Mouse (Mus musculus): ENCODE measurements around the gene Mars. TPM values are rescaled to one million over a fixed set of nuclear protein-coding genes. Genes with fewer than 3 reads are reported as not detected.

Gene Mars
- total and polyA plus RNA-seq, 3 experiments: 36.6 to 47.7 (median 42.6) TPM

DNA sequence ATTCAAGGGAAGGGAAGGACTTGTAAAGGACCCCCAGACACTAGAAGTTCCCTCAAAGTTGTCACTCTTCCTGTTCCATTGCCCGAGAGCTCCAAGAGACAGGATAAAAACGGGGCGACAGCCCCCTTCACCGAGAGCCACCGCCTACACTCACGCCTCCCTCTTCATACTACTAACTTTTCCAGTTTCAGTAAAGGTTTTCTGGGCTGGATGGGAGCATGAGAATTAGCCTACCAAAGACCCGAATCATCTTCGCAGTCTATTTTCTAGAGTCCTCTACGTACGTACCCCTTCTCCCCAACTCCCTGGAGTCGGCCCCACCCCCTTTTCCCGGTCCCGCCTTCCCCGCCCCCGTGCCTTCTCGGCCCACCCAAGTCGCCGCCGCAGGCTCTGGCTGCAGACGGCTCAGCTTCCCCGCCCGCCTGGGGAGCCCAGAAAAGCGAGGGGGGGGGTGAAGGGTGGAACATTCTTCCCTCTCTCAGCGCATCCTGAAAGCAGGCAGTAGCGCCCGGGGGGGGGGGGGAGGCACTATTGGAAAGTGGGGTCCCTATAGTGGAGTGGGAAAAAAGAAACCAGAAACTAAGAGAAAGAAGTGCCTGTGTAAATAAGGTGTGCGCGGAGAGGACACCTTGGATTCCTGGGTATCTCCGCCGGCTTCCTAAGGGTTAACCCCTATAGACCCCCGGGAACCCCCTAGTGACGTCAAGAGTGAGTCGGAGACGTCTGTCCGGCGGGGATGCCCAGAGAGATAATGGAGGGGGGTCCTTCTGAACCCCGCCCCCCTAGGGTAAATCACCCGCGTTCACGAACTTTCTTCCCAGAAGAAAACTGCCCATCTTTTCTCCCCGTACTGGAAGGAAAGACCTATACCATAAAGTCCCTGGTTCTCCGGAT is 28.3 kb upstream of the Mars start:
- Histone ChIP-seq H3K79me2 (replicated peaks; ENCODE audit: control insufficient read depth, insufficient read depth, low read length) (no peaks in the 10 kb centered on the region), H3K36me3 (ENCODE audit: control insufficient read depth, insufficient read depth, low read length) (no peaks in the 10 kb centered on the region), H3K27ac (peak overlapping the region; percentile 81), H3K27me3 (ENCODE audit: control insufficient read depth, insufficient read depth, low read length) (no peaks in the 10 kb centered on the region; the same call in 1 of the 2 replicates), H3K4me1 (ENCODE audit: control insufficient read depth, insufficient read depth, low read length) (peaks cover 2% of the 10 kb centered on the region; the same call in 1 of the 2 replicates), H3K4me3 (peak overlapping the region; percentile 58), H3K9ac (ENCODE audit: low read depth, low read length) (peak overlapping the region; percentile 63)
- intact Hi-C loops (cut with DNase I): loop anchor here (5.0 kb wide), 1 partner anchor 163 kb away; no protein-coding TSS in a partner anchor
- DNase-seq: peak; percentile 66 to 69
- 1% methylated on average over 42 of the region's 42 CpGs for WGBS
- no peak for TF ChIP-seq CTCF (IDR thresholded peaks at IDR 0.05)

DNA sequence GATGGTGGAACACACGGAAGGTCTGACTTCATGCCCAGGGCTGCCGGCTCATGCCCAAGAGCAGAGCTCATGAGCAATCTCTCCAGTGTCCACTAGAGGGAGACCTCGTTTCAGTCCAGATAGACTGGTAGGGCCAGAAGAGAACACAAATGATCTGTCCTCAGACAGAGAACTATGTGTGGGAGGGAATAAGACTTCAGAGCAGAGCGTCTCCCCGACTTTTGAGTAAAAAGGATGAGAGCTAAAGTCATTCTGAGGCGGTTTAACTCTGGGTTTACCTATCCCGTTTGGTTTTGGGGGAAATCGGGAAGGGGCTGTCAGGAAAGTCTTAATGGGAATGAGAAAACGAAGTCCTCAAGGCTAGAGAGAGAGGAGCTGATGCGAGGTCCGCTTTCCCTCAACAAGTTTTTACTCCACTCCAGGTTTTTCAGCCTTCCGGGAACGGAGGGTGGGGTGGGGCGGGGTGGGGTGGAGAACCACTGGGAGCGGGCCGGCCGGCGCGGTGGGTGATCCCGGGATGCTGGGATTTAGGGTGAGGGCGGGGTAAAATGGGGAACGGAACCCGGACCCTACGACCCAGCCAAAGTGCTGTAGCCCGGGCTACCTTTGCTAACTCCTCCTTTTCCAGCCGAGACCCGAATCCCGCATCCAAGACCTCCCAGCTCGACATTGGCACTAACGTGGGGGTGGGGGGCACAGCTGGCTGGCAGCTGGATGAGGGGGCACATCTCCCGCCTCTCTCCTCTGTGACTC is 27.5 kb upstream of the Mars start:
- Histone ChIP-seq H3K79me2 (replicated peaks; ENCODE audit: control insufficient read depth, insufficient read depth, low read length) (no peaks in the 10 kb centered on the region), H3K4me1 (ENCODE audit: control insufficient read depth, insufficient read depth, low read length) (peaks cover 2% of the 10 kb centered on the region; the same call in 1 of the 2 replicates), H3K9ac (ENCODE audit: low read depth, low read length) (peak overlapping the region; percentile 63), H3K4me3 (peak overlapping the region; percentile 58), H3K36me3 (ENCODE audit: control insufficient read depth, insufficient read depth, low read length) (no peaks in the 10 kb centered on the region), H3K27me3 (ENCODE audit: control insufficient read depth, insufficient read depth, low read length) (no peaks in the 10 kb centered on the region; the same call in 1 of the 2 replicates), H3K27ac (peak overlapping the region; percentile 81)
- DNase-seq: peak; percentile 78 to 87
- under 1% methylated on average over 31 of the region's 31 CpGs for WGBS
- TF ChIP-seq EP300 (IDR thresholded peaks at IDR 0.05; ENCODE audit: insufficient read depth, low read depth, low read length) (no peak), CTCF (IDR thresholded peaks at IDR 0.05) (peak; percentile 98), POLR2A (IDR thresholded peaks at IDR 0.05; ENCODE audit: insufficient read depth, low read depth, low read length) (0 out of 2 replicates have a peak, but pooled peaks have one; percentile 19)
- intact Hi-C loops (cut with DNase I): no loop called here

DNA sequence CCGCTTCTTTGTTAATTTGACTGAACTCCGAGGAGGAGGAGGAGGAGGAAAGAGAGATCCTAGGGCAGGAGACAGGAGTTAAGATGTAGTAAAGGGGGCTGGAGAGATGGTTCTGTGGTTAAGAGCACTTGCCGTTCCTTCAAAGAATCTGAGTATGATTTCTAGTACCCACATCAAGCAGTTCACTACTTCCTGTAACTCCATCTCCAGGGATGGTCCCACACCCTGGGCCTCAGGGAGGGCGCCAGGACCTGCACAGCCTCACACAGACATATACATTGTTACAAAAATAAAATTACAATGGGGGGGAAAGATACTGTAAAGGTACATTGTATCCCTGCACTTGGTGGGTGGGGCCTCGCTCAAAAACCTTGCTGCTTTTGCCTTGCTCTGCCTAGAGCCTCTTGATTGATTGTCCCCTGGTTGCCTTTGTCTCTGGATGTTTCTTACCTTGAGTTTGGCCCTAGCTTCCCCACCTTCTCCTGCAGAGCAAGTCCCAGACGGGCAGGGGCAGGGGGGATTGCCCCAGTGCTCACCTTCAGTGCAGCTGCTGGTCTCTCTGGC is 26.0 kb upstream of the Mars start:
- H3K4me1 ChIP-seq (ENCODE audit: control insufficient read depth, insufficient read depth, low read length): peaks cover 2% of the 10 kb centered on the region; the same call in 1 of the 2 replicates
- H3K79me2 ChIP-seq (replicated peaks; ENCODE audit: control insufficient read depth, insufficient read depth, low read length): no peaks in the 10 kb centered on the region
- H3K9ac ChIP-seq (ENCODE audit: low read depth, low read length): no peak overlapping the region
- intact Hi-C loops (cut with DNase I): no loop called here
- 71% methylated on average over 6 of the region's 6 CpGs for WGBS
- DNase-seq: no peak
- no peak overlapping the region for H3K27ac ChIP-seq
- TF ChIP-seq CTCF (IDR thresholded peaks at IDR 0.05): no peak
- TF ChIP-seq POLR2A (IDR thresholded peaks at IDR 0.05; ENCODE audit: insufficient read depth, low read depth, low read length): no peak
- TF ChIP-seq EP300 (IDR thresholded peaks at IDR 0.05; ENCODE audit: insufficient read depth, low read depth, low read length): no peak
- H3K27me3 ChIP-seq (ENCODE audit: control insufficient read depth, insufficient read depth, low read length): peaks cover 3% of the 10 kb centered on the region; the same call in 1 of the 2 replicates
- H3K4me3 ChIP-seq: no peak overlapping the region
- no peaks in the 10 kb centered on the region for H3K36me3 ChIP-seq (ENCODE audit: control insufficient read depth, insufficient read depth, low read length)

DNA sequence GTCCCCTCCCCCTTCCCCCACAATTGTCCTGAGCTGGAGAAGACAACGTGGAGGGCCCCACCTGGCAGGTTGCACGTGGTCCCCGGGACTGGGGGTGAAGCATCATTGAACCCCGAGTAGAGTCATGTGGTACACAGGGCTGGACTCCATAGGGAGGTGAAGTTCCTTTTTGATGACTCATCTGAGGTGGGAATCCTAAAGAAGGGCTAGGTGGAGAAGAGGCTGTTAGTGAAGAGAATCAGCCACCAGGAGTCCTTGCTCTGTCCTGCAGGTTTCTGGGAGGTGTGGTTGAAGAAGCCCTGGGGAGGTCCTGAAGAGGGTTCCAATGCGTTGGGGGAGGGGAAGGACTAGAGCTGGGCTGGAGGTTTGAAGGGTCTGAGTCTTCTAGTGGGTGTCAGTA is 25.4 kb upstream of the Mars start:
- H3K4me1 ChIP-seq (ENCODE audit: control insufficient read depth, insufficient read depth, low read length): no peaks in the 10 kb centered on the region
- H3K4me3 ChIP-seq: no peak overlapping the region
- H3K9ac ChIP-seq (ENCODE audit: low read depth, low read length): no peak overlapping the region
- peaks cover 3% of the 10 kb centered on the region; the same call in 1 of the 2 replicates for H3K27me3 ChIP-seq (ENCODE audit: control insufficient read depth, insufficient read depth, low read length)
- DNase-seq: no peak
- TF ChIP-seq POLR2A (IDR thresholded peaks at IDR 0.05; ENCODE audit: insufficient read depth, low read depth, low read length) (no peak), CTCF (IDR thresholded peaks at IDR 0.05) (no peak), EP300 (IDR thresholded peaks at IDR 0.05; ENCODE audit: insufficient read depth, low read depth, low read length) (no peak)
- intact Hi-C loops (cut with DNase I): loop anchor here (1.0 kb wide), 1 partner anchor 45 kb away; no protein-coding TSS in a partner anchor
- H3K36me3 ChIP-seq (ENCODE audit: control insufficient read depth, insufficient read depth, low read length): no peaks in the 10 kb centered on the region
- WGBS: 50% methylated on average over 5 of the region's 5 CpGs
- no peaks in the 10 kb centered on the region for H3K79me2 ChIP-seq (replicated peaks; ENCODE audit: control insufficient read depth, insufficient read depth, low read length)
- H3K27ac ChIP-seq: no peak overlapping the region

DNA sequence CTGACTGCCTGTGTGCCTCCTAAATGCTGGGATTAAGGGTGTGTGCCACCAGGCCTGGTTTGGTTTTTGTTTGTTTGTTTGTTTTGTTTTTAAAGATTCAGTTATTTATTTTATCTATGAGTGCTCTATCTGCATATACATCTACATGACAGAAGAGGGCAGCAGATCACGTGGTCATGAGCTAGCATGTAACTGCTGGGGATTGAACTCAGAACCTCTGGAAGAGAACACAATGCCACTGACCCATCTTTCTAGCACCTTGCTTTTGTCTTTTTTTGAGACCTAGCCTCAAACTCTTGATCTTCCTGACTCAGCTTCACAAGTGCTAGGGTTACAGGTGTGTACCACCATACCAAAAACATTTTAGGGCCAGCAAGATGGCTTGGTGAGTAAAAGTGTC is 23.7 kb upstream of the Mars start:
- no peak for TF ChIP-seq EP300 (IDR thresholded peaks at IDR 0.05; ENCODE audit: insufficient read depth, low read depth, low read length)
- no peak for TF ChIP-seq POLR2A (IDR thresholded peaks at IDR 0.05; ENCODE audit: insufficient read depth, low read depth, low read length)
- peak; percentile 25 for TF ChIP-seq CTCF (IDR thresholded peaks at IDR 0.05)

More for the DNA sequence above, 23.7 kb upstream of the Mars start:
- Histone ChIP-seq H3K9ac (ENCODE audit: low read depth, low read length) (no peak overlapping the region), H3K4me3 (no peak overlapping the region), H3K36me3 (ENCODE audit: control insufficient read depth, insufficient read depth, low read length) (no peaks in the 10 kb centered on the region), H3K79me2 (replicated peaks; ENCODE audit: control insufficient read depth, insufficient read depth, low read length) (no peaks in the 10 kb centered on the region), H3K27ac (no peak overlapping the region), H3K4me1 (ENCODE audit: control insufficient read depth, insufficient read depth, low read length) (no peaks in the 10 kb centered on the region), H3K27me3 (ENCODE audit: control insufficient read depth, insufficient read depth, low read length) (peaks cover 3% of the 10 kb centered on the region; the same call in 1 of the 2 replicates)
- intact Hi-C loops (cut with DNase I): no loop called here
- DNase-seq: no peak
- WGBS: 43% methylated on average over 1 of the region's 1 CpGs
